Mouse (Mus musculus) embryo, embryonic 10.5 days (tissue): ENCODE data around the gene Fbxl14.

ENCODE experiments used
- DNase-seq: peaks from one replicate; pipeline ENCODE4 v3.0.0-alpha.2; 2015; ENCODE audit warnings: low spot score

Fbxl14 gene

GRCm38 (mm10) chr6:119470777-119471176 is 8.7 kb upstream of the Fbxl14 start:
- no peak for DNase-seq

- peak; percentile 65 for DNase-seq
Observed at GRCm38 (mm10) chr6:119472135-119472534, 7.3 kb upstream of the Fbxl14 start.

GRCm38 (mm10) chr6:119472705-119473104 is 6.8 kb upstream of the Fbxl14 start:
- no peak for DNase-seq

GRCm38 (mm10) chr6:119473446-119473845 is 6.0 kb upstream of the Fbxl14 start:
- DNase-seq: no peak

GRCm38 (mm10) chr6:119473992-119474391 is 5.5 kb upstream of the Fbxl14 start:
- DNase-seq: no peak

- no peak for DNase-seq
Observed at GRCm38 (mm10) chr6:119475988-119476387, 3.5 kb upstream of the Fbxl14 start.

- no peak for DNase-seq
Observed at GRCm38 (mm10) chr6:119477686-119478310, 1.7 kb upstream of the Fbxl14 start.

GRCm38 (mm10) chr6:119478560-119479342 is 717 bp upstream of the Fbxl14 start:
- DNase-seq: peak; percentile 94

- DNase-seq: peak; percentile 62
Observed at GRCm38 (mm10) chr6:119479876-119480705, 623 bp downstream of the Fbxl14 start.

GRCm38 (mm10) chr6:119480706-119481331 is 1.4 kb downstream of the Fbxl14 start:
- peak; percentile 51 for DNase-seq

- peak; percentile 67 for DNase-seq
Observed at GRCm38 (mm10) chr6:119481741-119482390, 2.4 kb downstream of the Fbxl14 start.

GRCm38 (mm10) chr6:119482958-119483600 is 3.6 kb downstream of the Fbxl14 start:
- peak; percentile 85 for DNase-seq

GRCm38 (mm10) chr6:119485486-119485885 is 6.0 kb downstream of the Fbxl14 start:
- DNase-seq: no peak

- DNase-seq: no peak
Observed at GRCm38 (mm10) chr6:119486381-119487084, 7.1 kb downstream of the Fbxl14 start.

- DNase-seq: no peak
Observed at GRCm38 (mm10) chr6:119487085-119487458, 7.6 kb downstream of the Fbxl14 start.

GRCm38 (mm10) chr6:119487619-119488018 is 8.2 kb downstream of the Fbxl14 start:
- no peak for DNase-seq

GRCm38 (mm10) chr6:119489765-119490164 is 10.3 kb downstream of the Fbxl14 start:
- peak; percentile 90 for DNase-seq

- peak; percentile 59 for DNase-seq
Observed at GRCm38 (mm10) chr6:119490549-119490948, 11.1 kb downstream of the Fbxl14 start.

- no peak for DNase-seq
Observed at GRCm38 (mm10) chr6:119491006-119491405, 11.5 kb downstream of the Fbxl14 start.

- DNase-seq: peak; percentile 79
Observed at GRCm38 (mm10) chr6:119491997-119492629, 12.6 kb downstream of the Fbxl14 start.
